Comparison of ENCODE assay signal across 16 mouse cellular contexts in genomic region chr2:168314646-168315446, GRCm38 (mm10). TPM values are rescaled to one million over a fixed set of nuclear protein-coding genes. Genes with fewer than 3 reads are reported as not detected.
DNase-seq lines count a peak whose midpoint lies in the region; ATAC-seq and TF ChIP-seq lines count a peak whose summit lies in the region.
"Had no signal": no experiment of that assay in that cellular context is flagged by ENCODE, and none has a peak within 500 bp of the region (broad histone marks: within the 10 kb centered on the region; RNA-seq: fewer than 3 reads in every experiment).

No protein-coding gene starts in this region.

- intact Hi-C loops in gastrocnemius, adult 2 months (cut with DNase I) = no loop called here

- no peaks in the 10 kb centered on the region for H3K36me3 ChIP-seq in kidney, adult 2 months (ENCODE audit: control insufficient read depth, insufficient read depth, low read length)
- H3K36me3 ChIP-seq in embryonic facial prominence, embryonic 15.5 days = no peaks in the 10 kb centered on the region

- no peaks in the 10 kb centered on the region for H3K4me1 ChIP-seq in kidney, adult 2 months (ENCODE audit: control insufficient read depth, insufficient read depth, low read length)
- H3K4me1 ChIP-seq in embryonic facial prominence, embryonic 15.5 days = peaks cover 18% of the 10 kb centered on the region

- no peak overlapping the region for H3K4me3 ChIP-seq in kidney, adult 2 months (ENCODE audit: insufficient read depth, low read depth, low read length)
- no peak overlapping the region for H3K4me3 ChIP-seq in embryonic facial prominence, embryonic 15.5 days (replicated peaks)
- H3K4me3 ChIP-seq in gastrocnemius, adult 2 months = no peak overlapping the region

- ATAC-seq in common myeloid progenitor, adult 5-6 weeks (replicated peaks; ENCODE audit: low read depth, poor library complexity, severe bottlenecking) = peak; percentile 63
- ATAC-seq in embryonic facial prominence, embryonic 15.5 days (ENCODE audit: insufficient number of reproducible peaks, low FRiP score, low TSS enrichment, low read depth) = peak; percentile 56; the same call in 1 of the 2 replicates
- ATAC-seq in megakaryocyte, adult 5-6 weeks (ENCODE audit: poor library complexity, severe bottlenecking) = 0 out of 2 replicates have a peak, but pooled peaks have one; percentile 30
- ATAC-seq: CD4-positive, CD25-positive, alpha-beta regulatory T cell, adult 4 months; hindbrain, embryonic 16.5 days had no signal

- H3K9ac ChIP-seq in embryonic facial prominence, embryonic 15.5 days = no peak overlapping the region

- H3K4me2 ChIP-seq in embryonic facial prominence, embryonic 15.5 days (replicated peaks) = no peak overlapping the region

- H3K27ac ChIP-seq in kidney, adult 2 months (ENCODE audit: insufficient read depth, low read depth, low read length) = no peak overlapping the region
- no peak overlapping the region for H3K27ac ChIP-seq in embryonic facial prominence, embryonic 15.5 days (replicated peaks)
- no peak overlapping the region for H3K27ac ChIP-seq in gastrocnemius, adult 2 months
- H3K27ac ChIP-seq: macrophage had no signal

- no peaks in the 10 kb centered on the region for H3K9me3 ChIP-seq in embryonic facial prominence, embryonic 15.5 days (replicated peaks)

- no peak for TF ChIP-seq CTCF in kidney, adult 2 months (conservative IDR thresholded peaks at IDR 0.05; ENCODE audit: insufficient read depth, insufficient read length, low read depth, low read length)
- no peak for TF ChIP-seq CTCF in gastrocnemius, adult 2 months (IDR thresholded peaks at IDR 0.05)

- no peak for TF ChIP-seq POLR2A in kidney, adult 2 months (IDR thresholded peaks at IDR 0.05; ENCODE audit: low read depth, low read length)

- H3K27me3 ChIP-seq in kidney, adult 2 months (replicated peaks; ENCODE audit: control insufficient read depth, insufficient read depth, low read length) = no peaks in the 10 kb centered on the region
- no peaks in the 10 kb centered on the region for H3K27me3 ChIP-seq in embryonic facial prominence, embryonic 15.5 days

- peak; percentile 59 for DNase-seq in kidney, adult 2 months
- DNase-seq in kidney, postnatal 14 days = no peak
- no peak for DNase-seq in right cerebral cortex, postnatal 36 days (ENCODE audit: low spot score in 2 of 2)
- DNase-seq in gastrocnemius, adult 2 months = no peak
- DNase-seq: cerebellum, adult 2 months; embryo, embryonic 11 days; heart, adult 11 months; retina, postnatal 1 day; spleen, adult 18-20 months; thymus, adult 18-20 months had no signal

- WGBS in kidney, adult 2 months = 54% methylated on average over 16 of the region's 16 CpGs
- 23% methylated on average over 16 of the region's 16 CpGs for WGBS in embryonic facial prominence, embryonic 15.5 days

RNA-seq across cellular contexts. Expression of gene Kcng1, which starts 33.3 kb away (rescaled TPM):
- polyA plus RNA-seq in kidney, adult 2 months (2012; rRNA removed) = 0.77 and 0.95 TPM in 2 replicates
- 5.1 and 5.7 TPM in 2 replicates for total RNA-seq in common myeloid progenitor, adult 5-6 weeks (2017)
- polyA plus RNA-seq in embryonic facial prominence, embryonic 15.5 days (2015; fragmentation: Nextera tagmentation; extraction: Ambion mirVana) = 1.7 and 2.1 TPM in 2 replicates
- 0.09 and 0.69 TPM in 2 replicates for total RNA-seq in megakaryocyte, adult 5-6 weeks (2015)
- total RNA-seq in megakaryocyte, adult 5-6 weeks (2017) = 0.24 TPM in 1 of 2 replicates, not detected in the other
- under 1 TPM in 1 of 2 experiments, not detected in 1; 0.39 TPM for total RNA-seq in gastrocnemius, adult 2 months (2021)
- polyA plus RNA-seq: CD4-positive, CD25-positive, alpha-beta regulatory T cell, adult 4 months; macrophage had no signal
